Mouse (Mus musculus): ENCODE results near the gene Pde7b. TPM values are rescaled to one million over a fixed set of nuclear protein-coding genes. Genes with fewer than 3 reads are reported as not detected.

The Pde7b gene
- polyA plus RNA-seq, 1 experiment from 2014 or later = 7.6 TPM

DNA sequence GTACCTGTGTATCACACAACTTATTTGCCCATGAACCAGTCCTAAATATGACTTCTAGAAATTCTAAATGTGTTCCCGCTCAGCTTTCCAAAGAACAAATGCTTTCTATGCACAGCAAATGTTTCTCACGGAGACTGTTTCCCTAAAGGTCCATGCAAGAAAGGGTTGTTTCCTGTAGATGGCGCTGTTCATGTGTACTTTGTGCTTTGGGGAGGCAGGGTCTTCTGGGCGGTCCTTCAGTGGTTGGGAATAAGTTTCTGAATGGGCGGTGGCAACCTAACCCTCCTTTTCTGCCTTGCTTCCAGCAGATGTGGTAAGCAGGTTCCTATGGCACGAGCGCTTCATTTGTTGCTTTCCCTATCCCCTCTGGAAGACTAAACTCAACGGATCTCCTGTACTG lies 54.3 kb downstream of the Pde7b start:
- Histone ChIP-seq H3K4me2 (no peak overlapping the region), H3K27ac (no peak overlapping the region), H3K36me3 (no peaks in the 10 kb centered on the region), H3K27me3 (no peaks in the 10 kb centered on the region), H3K9me3 (no peaks in the 10 kb centered on the region), H3K4me1 (replicated peaks) (no peaks in the 10 kb centered on the region), H3K4me3 (replicated peaks) (no peak overlapping the region), H3K9ac (replicated peaks) (no peak overlapping the region)
- 83% methylated on average over 8 of the region's 8 CpGs for WGBS
- no peak for ATAC-seq (ENCODE audit: insufficient number of reproducible peaks, insufficient read depth, low FRiP score, low TSS enrichment, low read depth)

DNA sequence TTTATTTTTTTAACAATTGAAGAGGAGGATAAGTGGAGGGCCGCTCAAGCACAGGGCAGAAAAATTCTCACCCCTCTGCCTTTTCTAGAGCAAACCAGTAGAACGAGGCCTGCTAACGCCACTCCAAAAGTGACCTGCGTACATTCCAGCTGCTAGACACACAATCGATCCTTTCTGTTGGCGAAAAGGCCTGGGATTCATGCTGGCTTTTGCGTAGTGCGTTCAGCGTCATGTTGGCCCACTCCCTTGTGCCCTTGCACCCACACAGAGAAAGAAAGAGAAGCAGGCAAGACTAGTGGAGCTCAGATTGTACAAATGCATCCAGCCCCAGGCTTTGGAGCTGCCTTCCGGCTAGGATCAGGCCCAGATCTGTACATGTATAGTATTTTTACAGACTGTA lies 55.4 kb downstream of the Pde7b start:
- no peaks in the 10 kb centered on the region for H3K27me3 ChIP-seq
- no peak overlapping the region for H3K4me3 ChIP-seq (replicated peaks)
- no peak overlapping the region for H3K27ac ChIP-seq
- no peak for ATAC-seq (ENCODE audit: insufficient number of reproducible peaks, insufficient read depth, low FRiP score, low TSS enrichment, low read depth)
- WGBS = 81% methylated on average over 10 of the region's 10 CpGs
- no peak overlapping the region for H3K4me2 ChIP-seq
- H3K9ac ChIP-seq (replicated peaks) = no peak overlapping the region
- no peaks in the 10 kb centered on the region for H3K36me3 ChIP-seq
- no peaks in the 10 kb centered on the region for H3K9me3 ChIP-seq
- no peaks in the 10 kb centered on the region for H3K4me1 ChIP-seq (replicated peaks)

DNA sequence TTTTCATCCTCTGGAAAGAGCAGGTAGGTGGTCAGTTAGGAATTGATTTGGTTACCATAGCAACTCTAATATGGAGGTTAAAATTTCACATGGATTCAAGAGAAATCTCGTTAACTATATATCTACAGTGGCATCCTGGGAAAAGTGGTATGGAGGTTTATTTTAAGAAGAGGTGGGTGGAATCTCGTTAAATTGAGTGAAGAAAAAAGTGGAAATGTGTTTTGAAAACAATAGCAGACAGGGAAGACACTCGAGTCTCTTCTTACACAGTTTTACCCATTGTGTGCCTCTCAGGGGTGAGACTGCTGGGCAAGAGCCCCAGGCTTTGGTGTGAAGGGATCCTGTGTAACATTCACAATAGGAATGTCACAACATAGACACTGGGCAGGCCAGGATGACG lies 56.3 kb downstream of the Pde7b start:
- H3K27ac ChIP-seq = no peak overlapping the region
- no peaks in the 10 kb centered on the region for H3K4me1 ChIP-seq (replicated peaks)
- H3K27me3 ChIP-seq = no peaks in the 10 kb centered on the region
- no peak overlapping the region for H3K4me2 ChIP-seq
- WGBS = 65% methylated on average over 4 of the region's 4 CpGs
- no peak for ATAC-seq (ENCODE audit: insufficient number of reproducible peaks, insufficient read depth, low FRiP score, low TSS enrichment, low read depth)
- H3K9ac ChIP-seq (replicated peaks) = no peak overlapping the region
- H3K9me3 ChIP-seq = no peaks in the 10 kb centered on the region
- H3K36me3 ChIP-seq = no peaks in the 10 kb centered on the region
- no peak overlapping the region for H3K4me3 ChIP-seq (replicated peaks)

- ATAC-seq (ENCODE audit: insufficient number of reproducible peaks, insufficient read depth, low FRiP score, low TSS enrichment, low read depth) = no peak
- no peaks in the 10 kb centered on the region for H3K27me3 ChIP-seq
- no peaks in the 10 kb centered on the region for H3K9me3 ChIP-seq
- H3K4me3 ChIP-seq (replicated peaks) = no peak overlapping the region
- no peak overlapping the region for H3K4me2 ChIP-seq
- H3K36me3 ChIP-seq = no peaks in the 10 kb centered on the region
- no peak overlapping the region for H3K9ac ChIP-seq (replicated peaks)
- H3K4me1 ChIP-seq (replicated peaks) = peaks cover 13% of the 10 kb centered on the region
- WGBS = 53% methylated on average over 2 of the region's 2 CpGs
- no peak overlapping the region for H3K27ac ChIP-seq
Observed at GRCm38 (mm10) chr10:20666655-20667054, 58.2 kb downstream of the Pde7b start.

- Histone ChIP-seq H3K9me3 (no peaks in the 10 kb centered on the region), H3K4me1 (replicated peaks) (peaks cover 19% of the 10 kb centered on the region), H3K27me3 (no peaks in the 10 kb centered on the region), H3K27ac (no peak overlapping the region), H3K4me3 (replicated peaks) (no peak overlapping the region), H3K36me3 (no peaks in the 10 kb centered on the region), H3K4me2 (no peak overlapping the region), H3K9ac (replicated peaks) (no peak overlapping the region)
- no peak for ATAC-seq (ENCODE audit: insufficient number of reproducible peaks, insufficient read depth, low FRiP score, low TSS enrichment, low read depth)
- WGBS = 73% methylated on average over 7 of the region's 7 CpGs
Observed at GRCm38 (mm10) chr10:20662951-20663350, 61.9 kb downstream of the Pde7b start.

GRCm38 (mm10) chr10:20661684-20662083 lies 63.2 kb downstream of the Pde7b start:
- Histone ChIP-seq H3K36me3 (no peaks in the 10 kb centered on the region), H3K4me1 (replicated peaks) (peaks cover 28% of the 10 kb centered on the region), H3K9ac (replicated peaks) (no peak overlapping the region), H3K4me3 (replicated peaks) (no peak overlapping the region), H3K9me3 (no peaks in the 10 kb centered on the region), H3K4me2 (no peak overlapping the region), H3K27me3 (no peaks in the 10 kb centered on the region), H3K27ac (peak overlapping the region; percentile 47; the same call in 1 of the 2 replicates)
- no peak for ATAC-seq (ENCODE audit: insufficient number of reproducible peaks, insufficient read depth, low FRiP score, low TSS enrichment, low read depth)
- 40% methylated on average over 5 of the region's 5 CpGs for WGBS

GRCm38 (mm10) chr10:20659718-20660117 lies 65.2 kb downstream of the Pde7b start:
- Histone ChIP-seq H3K36me3 (no peaks in the 10 kb centered on the region), H3K9me3 (no peaks in the 10 kb centered on the region), H3K27ac (no peak overlapping the region), H3K9ac (replicated peaks) (no peak overlapping the region), H3K4me2 (no peak overlapping the region), H3K27me3 (no peaks in the 10 kb centered on the region), H3K4me1 (replicated peaks) (peaks cover 33% of the 10 kb centered on the region), H3K4me3 (replicated peaks) (no peak overlapping the region)
- 69% methylated on average over 4 of the region's 4 CpGs for WGBS
- no peak for ATAC-seq (ENCODE audit: insufficient number of reproducible peaks, insufficient read depth, low FRiP score, low TSS enrichment, low read depth)

DNA sequence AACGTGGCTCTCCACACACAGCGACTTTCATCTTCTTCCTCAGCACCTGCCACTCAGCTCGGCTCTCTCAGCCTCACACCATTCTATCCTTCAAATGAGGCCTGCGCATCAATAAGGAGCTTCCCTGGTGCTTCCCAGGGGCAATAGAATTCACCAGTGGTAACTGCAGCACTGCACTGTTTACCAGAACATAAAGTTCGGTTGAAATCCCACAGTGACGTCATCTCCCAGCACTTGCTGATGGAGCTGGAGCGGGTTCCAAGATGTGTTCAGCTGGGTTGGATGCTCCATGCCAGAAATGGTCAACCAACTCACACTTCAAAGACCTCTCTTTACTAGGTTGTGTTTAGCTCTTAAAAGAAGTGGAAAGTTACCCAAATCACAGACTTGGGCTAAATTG lies 65.6 kb downstream of the Pde7b start:
- Histone ChIP-seq H3K9me3 (no peaks in the 10 kb centered on the region), H3K9ac (replicated peaks) (no peak overlapping the region), H3K4me3 (replicated peaks) (no peak overlapping the region), H3K4me1 (replicated peaks) (peaks cover 38% of the 10 kb centered on the region), H3K27ac (no peak overlapping the region), H3K4me2 (no peak overlapping the region), H3K36me3 (no peaks in the 10 kb centered on the region), H3K27me3 (no peaks in the 10 kb centered on the region)
- 80% methylated on average over 7 of the region's 7 CpGs for WGBS
- no peak for ATAC-seq (ENCODE audit: insufficient number of reproducible peaks, insufficient read depth, low FRiP score, low TSS enrichment, low read depth)

- no peak for ATAC-seq (ENCODE audit: insufficient number of reproducible peaks, insufficient read depth, low FRiP score, low TSS enrichment, low read depth)
- no peaks in the 10 kb centered on the region for H3K27me3 ChIP-seq
- 92% methylated on average over 7 of the region's 7 CpGs for WGBS
- no peak overlapping the region for H3K4me3 ChIP-seq (replicated peaks)
- no peak overlapping the region for H3K9ac ChIP-seq (replicated peaks)
- no peaks in the 10 kb centered on the region for H3K9me3 ChIP-seq
- no peaks in the 10 kb centered on the region for H3K36me3 ChIP-seq
- no peak overlapping the region for H3K4me2 ChIP-seq
- H3K4me1 ChIP-seq (replicated peaks) = peaks cover 40% of the 10 kb centered on the region
- no peak overlapping the region for H3K27ac ChIP-seq
Observed at GRCm38 (mm10) chr10:20658716-20659115, 66.2 kb downstream of the Pde7b start.

GRCm38 (mm10) chr10:20657316-20658081 lies 67.4 kb downstream of the Pde7b start:
- Histone ChIP-seq H3K36me3 (no peaks in the 10 kb centered on the region), H3K4me2 (no peak overlapping the region), H3K27ac (0 out of 2 replicates have a peak overlapping the region, but pooled peaks have one; percentile 46), H3K4me1 (replicated peaks) (peaks cover 36% of the 10 kb centered on the region), H3K9me3 (no peaks in the 10 kb centered on the region), H3K27me3 (no peaks in the 10 kb centered on the region), H3K4me3 (replicated peaks) (no peak overlapping the region), H3K9ac (replicated peaks) (no peak overlapping the region)
- ATAC-seq (ENCODE audit: insufficient number of reproducible peaks, insufficient read depth, low FRiP score, low TSS enrichment, low read depth) = 0 out of 2 replicates have a peak, but pooled peaks have one; percentile 37
- 46% methylated on average over 12 of the region's 12 CpGs for WGBS

DNA sequence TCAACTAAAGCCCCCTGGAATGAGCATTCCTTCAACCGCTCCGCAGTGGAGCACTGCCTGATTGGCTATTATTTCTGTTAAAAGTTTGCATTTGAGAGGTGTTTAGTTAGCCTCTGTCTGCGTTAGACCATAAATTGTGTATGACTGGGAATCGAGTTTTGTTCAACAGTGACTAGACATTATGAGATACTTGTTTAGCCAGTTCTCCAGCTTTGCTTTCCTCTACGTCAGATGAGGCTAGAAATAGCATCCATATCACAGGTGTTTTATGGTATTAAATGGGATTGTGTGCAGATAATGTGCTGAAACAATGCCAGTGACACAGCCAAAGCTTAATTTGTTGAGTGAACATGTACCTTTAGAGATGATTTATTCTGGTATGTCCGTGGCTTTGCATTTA lies 70.3 kb downstream of the Pde7b start:
- Histone ChIP-seq H3K4me2 (no peak overlapping the region), H3K4me1 (replicated peaks) (peaks cover 25% of the 10 kb centered on the region), H3K4me3 (replicated peaks) (no peak overlapping the region), H3K36me3 (no peaks in the 10 kb centered on the region), H3K27me3 (no peaks in the 10 kb centered on the region), H3K27ac (no peak overlapping the region), H3K9ac (replicated peaks) (no peak overlapping the region), H3K9me3 (no peaks in the 10 kb centered on the region)
- WGBS = 66% methylated on average over 6 of the region's 6 CpGs
- no peak for ATAC-seq (ENCODE audit: insufficient number of reproducible peaks, insufficient read depth, low FRiP score, low TSS enrichment, low read depth)

GRCm38 (mm10) chr10:20654187-20654586 lies 70.7 kb downstream of the Pde7b start:
- Histone ChIP-seq H3K4me2 (no peak overlapping the region), H3K9me3 (no peaks in the 10 kb centered on the region), H3K27me3 (no peaks in the 10 kb centered on the region), H3K9ac (replicated peaks) (no peak overlapping the region), H3K4me1 (replicated peaks) (peaks cover 25% of the 10 kb centered on the region), H3K36me3 (no peaks in the 10 kb centered on the region), H3K4me3 (replicated peaks) (no peak overlapping the region), H3K27ac (no peak overlapping the region)
- whole genome bisulfite sequencing = 78% methylated on average over 6 of the region's 6 CpGs
- no peak for ATAC-seq (ENCODE audit: insufficient number of reproducible peaks, insufficient read depth, low FRiP score, low TSS enrichment, low read depth)

Measured in limb, embryonic 12.5 days (tissue).